Mouse (Mus musculus): ENCODE measurements around the gene Mpnd. TPM values are rescaled to one million over a fixed set of nuclear protein-coding genes. Genes with fewer than 3 reads are reported as not detected.

The Mpnd gene
- polyA plus RNA-seq, 1 experiment from 2014 or later = 115 TPM

DNA sequence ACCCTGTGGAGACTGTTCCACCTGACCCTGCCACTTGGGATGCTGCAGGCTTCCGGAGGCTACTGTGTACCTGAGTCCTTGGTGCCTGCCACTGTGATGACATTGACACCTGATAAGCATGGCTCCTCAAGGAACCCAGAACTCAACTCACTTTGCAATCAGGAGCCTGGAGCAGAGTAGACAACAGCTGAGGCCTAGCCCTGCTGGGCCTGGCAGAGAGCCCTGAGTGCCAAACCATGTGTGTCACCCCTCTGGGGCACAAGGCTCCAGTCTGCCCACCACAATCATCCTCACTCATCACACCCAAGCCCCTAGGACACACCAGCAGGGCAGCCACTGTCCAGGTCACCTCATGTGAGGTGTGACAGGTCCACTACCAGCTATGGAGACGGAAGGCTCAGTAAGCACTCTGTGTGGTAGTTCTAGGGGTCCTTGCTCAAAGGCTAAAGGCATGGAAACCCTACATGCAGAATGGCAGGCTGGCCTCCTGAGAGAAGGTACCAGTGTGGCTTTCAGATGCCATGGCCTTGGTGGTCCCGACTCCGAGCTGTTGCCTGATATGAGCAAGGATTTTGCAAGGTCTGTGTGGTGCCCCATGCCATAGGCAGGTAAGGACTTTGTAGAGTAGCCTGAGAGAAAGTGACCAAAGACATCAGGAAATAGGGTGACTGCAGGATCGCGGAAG is 15.0 kb downstream of the Mpnd start:
- no peak overlapping the region for H3K4me3 ChIP-seq (ENCODE audit: low read depth, low read length)
- 95% methylated on average over 6 of the region's 6 CpGs for WGBS
- no peak overlapping the region for H3K4me2 ChIP-seq (ENCODE audit: low read length)
- DNase-seq (ENCODE audit: low spot score) (no peak), ATAC-seq (replicated peaks; ENCODE audit: low FRiP score, low TSS enrichment, low read depth) (no peak)
- no peak overlapping the region for H3K27ac ChIP-seq (ENCODE audit: low read depth)
- no peaks in the 10 kb centered on the region for H3K4me1 ChIP-seq (replicated peaks; ENCODE audit: control insufficient read depth, insufficient read depth, low read length)
- H3K27me3 ChIP-seq (replicated peaks; ENCODE audit: control insufficient read depth, insufficient read depth, low read length) = no peaks in the 10 kb centered on the region
- peaks cover 52% of the 10 kb centered on the region for H3K36me3 ChIP-seq (ENCODE audit: control insufficient read depth, insufficient read depth, low read length)
- H3K9me3 ChIP-seq (ENCODE audit: control insufficient read depth, low read length) = no peaks in the 10 kb centered on the region
- H3K9ac ChIP-seq (ENCODE audit: low read length) = no peak overlapping the region

DNA sequence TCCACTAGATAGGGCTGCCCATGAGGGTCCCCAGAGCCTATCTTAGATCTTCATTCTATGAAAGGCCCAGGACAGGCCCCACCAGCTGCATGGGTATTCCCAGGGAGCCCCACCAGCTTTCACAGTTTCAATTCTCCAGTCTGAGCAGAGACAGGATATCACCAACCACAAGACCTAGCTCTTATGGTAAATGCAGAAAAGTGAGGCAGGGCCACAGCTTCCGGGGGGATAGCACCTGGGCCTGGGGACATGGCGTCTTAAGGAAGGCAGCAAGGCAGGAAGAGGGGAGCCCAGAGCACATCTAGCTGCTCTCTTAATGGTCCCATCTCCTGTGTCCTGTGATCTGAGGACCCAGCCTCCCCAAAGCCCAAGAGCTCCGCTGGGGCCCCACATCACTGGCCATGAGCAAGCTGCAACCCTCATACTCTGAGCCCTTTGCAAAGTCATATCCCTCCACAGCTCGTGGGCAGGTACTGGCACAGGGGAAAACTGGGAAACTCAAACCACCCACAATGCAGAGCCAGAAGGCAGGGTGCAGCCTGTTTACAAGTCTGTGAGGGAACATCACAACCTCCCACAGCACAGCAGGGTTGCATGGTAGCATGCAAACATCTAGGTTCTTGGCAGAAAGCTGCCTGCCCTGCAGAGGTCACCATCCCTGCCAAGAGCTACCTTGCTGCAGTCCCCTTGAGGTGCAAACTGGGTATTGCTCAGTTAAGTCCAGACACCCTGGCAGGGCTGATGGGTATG is 15.8 kb downstream of the Mpnd start:
- H3K4me1 ChIP-seq (replicated peaks; ENCODE audit: control insufficient read depth, insufficient read depth, low read length) = no peaks in the 10 kb centered on the region
- DNase-seq (ENCODE audit: low spot score) (no peak), ATAC-seq (replicated peaks; ENCODE audit: low FRiP score, low TSS enrichment, low read depth) (no peak)
- H3K4me3 ChIP-seq (ENCODE audit: low read depth, low read length) = no peak overlapping the region
- H3K27me3 ChIP-seq (replicated peaks; ENCODE audit: control insufficient read depth, insufficient read depth, low read length) = no peaks in the 10 kb centered on the region
- no peak overlapping the region for H3K9ac ChIP-seq (ENCODE audit: low read length)
- H3K9me3 ChIP-seq (ENCODE audit: control insufficient read depth, low read length) = no peaks in the 10 kb centered on the region
- WGBS = 71% methylated on average over 4 of the region's 4 CpGs
- no peak overlapping the region for H3K4me2 ChIP-seq (ENCODE audit: low read length)
- H3K27ac ChIP-seq (ENCODE audit: low read depth) = no peak overlapping the region
- peaks cover 44% of the 10 kb centered on the region for H3K36me3 ChIP-seq (ENCODE audit: control insufficient read depth, insufficient read depth, low read length)

DNA sequence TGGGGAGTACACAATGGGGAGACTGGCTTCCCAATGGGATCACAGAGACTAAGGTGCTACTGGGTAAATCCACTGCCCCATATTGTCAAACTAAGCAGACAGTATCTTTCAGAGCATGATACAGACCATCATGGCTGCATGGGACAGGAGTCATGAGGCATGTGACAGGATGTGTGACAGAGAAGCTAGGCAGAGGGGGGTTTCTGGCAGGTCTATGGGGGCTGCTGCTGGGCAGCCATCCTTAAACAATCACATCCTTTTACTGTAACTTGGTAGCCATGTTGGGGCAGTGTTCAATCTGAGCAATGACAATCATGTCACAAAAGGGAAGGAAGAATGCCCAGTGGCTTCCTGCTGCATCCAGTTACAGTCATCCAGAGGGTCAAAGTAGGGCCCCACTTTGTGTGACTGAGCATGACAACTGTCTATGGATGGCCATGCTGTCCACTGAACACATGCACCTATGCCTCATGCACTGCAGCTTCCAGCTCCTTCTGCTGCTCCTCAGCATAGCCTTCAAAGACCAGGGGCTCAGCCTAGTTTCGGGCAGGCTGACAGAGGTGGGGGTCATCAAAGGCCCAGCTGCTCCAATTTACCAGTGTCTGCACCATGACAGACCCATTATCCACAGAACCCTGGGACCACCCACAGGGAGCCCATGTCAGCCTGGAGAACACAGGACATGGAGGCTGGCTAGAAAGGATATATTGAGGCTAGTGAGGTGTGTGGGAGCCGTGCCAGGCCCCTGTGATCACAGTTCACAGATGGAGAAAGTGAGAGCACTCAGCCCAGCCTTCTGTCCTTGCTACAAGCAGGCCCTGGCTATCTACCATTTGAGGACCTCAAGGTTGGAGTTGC is 16.8 kb downstream of the Mpnd start:
- no peak for ATAC-seq (replicated peaks; ENCODE audit: low FRiP score, low TSS enrichment, low read depth)
- no peaks in the 10 kb centered on the region for H3K4me1 ChIP-seq (replicated peaks; ENCODE audit: control insufficient read depth, insufficient read depth, low read length)

DNA sequence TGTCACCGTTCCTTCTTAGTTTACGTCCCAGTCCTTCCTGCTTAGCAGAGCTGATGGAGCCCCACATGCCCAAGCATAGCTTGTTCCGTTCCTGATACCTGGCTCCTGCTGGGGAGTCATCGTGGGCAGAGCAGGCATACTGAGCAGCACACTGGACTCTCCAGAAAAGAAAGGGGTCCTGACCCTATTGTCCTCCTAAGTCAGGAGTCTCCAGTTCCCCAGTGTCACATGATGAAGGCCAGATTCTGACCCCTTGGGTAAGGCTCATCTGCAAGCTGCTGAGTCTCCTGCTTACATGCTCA is 17.4 kb downstream of the Mpnd start:
- DNase-seq (ENCODE audit: low spot score) (no peak), ATAC-seq (replicated peaks; ENCODE audit: low FRiP score, low TSS enrichment, low read depth) (no peak)
- Histone ChIP-seq H3K4me3 (ENCODE audit: low read depth, low read length) (no peak overlapping the region), H3K9ac (ENCODE audit: low read length) (no peak overlapping the region), H3K4me1 (replicated peaks; ENCODE audit: control insufficient read depth, insufficient read depth, low read length) (no peaks in the 10 kb centered on the region), H3K36me3 (ENCODE audit: control insufficient read depth, insufficient read depth, low read length) (peaks cover 35% of the 10 kb centered on the region), H3K27me3 (replicated peaks; ENCODE audit: control insufficient read depth, insufficient read depth, low read length) (no peaks in the 10 kb centered on the region), H3K27ac (ENCODE audit: low read depth) (no peak overlapping the region), H3K9me3 (ENCODE audit: control insufficient read depth, low read length) (no peaks in the 10 kb centered on the region), H3K4me2 (ENCODE audit: low read length) (no peak overlapping the region)
- 82% methylated on average over 4 of the region's 4 CpGs for WGBS

More for the DNA sequence above, 16.8 kb downstream of the Mpnd start:
- no peaks in the 10 kb centered on the region for H3K27me3 ChIP-seq (replicated peaks; ENCODE audit: control insufficient read depth, insufficient read depth, low read length)
- H3K4me2 ChIP-seq (ENCODE audit: low read length) = no peak overlapping the region
- no peak overlapping the region for H3K4me3 ChIP-seq (ENCODE audit: low read depth, low read length)
- no peak overlapping the region for H3K9ac ChIP-seq (ENCODE audit: low read length)
- 71% methylated on average over 2 of the region's 2 CpGs for WGBS
- no peak for DNase-seq (ENCODE audit: low spot score)
- H3K27ac ChIP-seq (ENCODE audit: low read depth) = no peak overlapping the region
- peaks cover 37% of the 10 kb centered on the region for H3K36me3 ChIP-seq (ENCODE audit: control insufficient read depth, insufficient read depth, low read length)
- H3K9me3 ChIP-seq (ENCODE audit: control insufficient read depth, low read length) = no peaks in the 10 kb centered on the region

DNA sequence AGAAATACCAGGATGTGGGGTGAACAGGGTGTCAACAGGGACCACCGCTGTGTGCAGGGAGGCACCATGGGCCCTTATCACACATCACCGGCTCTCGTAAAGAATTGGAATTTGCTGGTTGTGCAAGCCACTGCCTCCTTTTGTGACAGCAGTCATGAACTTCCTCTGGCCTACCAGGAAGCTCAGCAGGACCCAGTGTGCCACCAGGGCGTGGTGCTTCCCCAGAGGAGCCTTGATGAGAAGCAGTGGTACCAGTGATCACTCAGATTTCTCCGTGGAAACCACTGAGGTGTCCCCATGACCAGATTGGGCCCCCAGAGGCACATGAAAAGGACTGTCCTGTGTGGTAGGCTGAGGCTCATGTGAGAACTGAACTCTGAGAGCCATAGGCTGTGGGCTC is 17.9 kb downstream of the Mpnd start:
- no peak for DNase-seq (ENCODE audit: low spot score)

GRCm38 (mm10) chr17:56024476-56024875 is 19.0 kb downstream of the Mpnd start:
- Histone ChIP-seq H3K9me3 (ENCODE audit: control insufficient read depth, low read length) (no peaks in the 10 kb centered on the region), H3K27me3 (replicated peaks; ENCODE audit: control insufficient read depth, insufficient read depth, low read length) (no peaks in the 10 kb centered on the region), H3K4me2 (ENCODE audit: low read length) (no peak overlapping the region), H3K4me3 (ENCODE audit: low read depth, low read length) (no peak overlapping the region), H3K4me1 (replicated peaks; ENCODE audit: control insufficient read depth, insufficient read depth, low read length) (no peaks in the 10 kb centered on the region), H3K9ac (ENCODE audit: low read length) (no peak overlapping the region), H3K27ac (ENCODE audit: low read depth) (no peak overlapping the region), H3K36me3 (ENCODE audit: control insufficient read depth, insufficient read depth, low read length) (peaks cover 36% of the 10 kb centered on the region)
- WGBS = 57% methylated on average over 2 of the region's 2 CpGs
- no peak for DNase-seq (ENCODE audit: low spot score)
- ATAC-seq (replicated peaks; ENCODE audit: low FRiP score, low TSS enrichment, low read depth) = no peak

More for the DNA sequence above, 17.9 kb downstream of the Mpnd start:
- H3K9me3 ChIP-seq (ENCODE audit: control insufficient read depth, low read length) = no peaks in the 10 kb centered on the region
- peaks cover 35% of the 10 kb centered on the region for H3K36me3 ChIP-seq (ENCODE audit: control insufficient read depth, insufficient read depth, low read length)
- no peak overlapping the region for H3K4me2 ChIP-seq (ENCODE audit: low read length)
- H3K27ac ChIP-seq (ENCODE audit: low read depth) = no peak overlapping the region
- H3K4me3 ChIP-seq (ENCODE audit: low read depth, low read length) = no peak overlapping the region
- no peak overlapping the region for H3K9ac ChIP-seq (ENCODE audit: low read length)
- WGBS = 75% methylated on average over 5 of the region's 5 CpGs
- H3K27me3 ChIP-seq (replicated peaks; ENCODE audit: control insufficient read depth, insufficient read depth, low read length) = no peaks in the 10 kb centered on the region
- no peak for ATAC-seq (replicated peaks; ENCODE audit: low FRiP score, low TSS enrichment, low read depth)
- no peaks in the 10 kb centered on the region for H3K4me1 ChIP-seq (replicated peaks; ENCODE audit: control insufficient read depth, insufficient read depth, low read length)

DNA sequence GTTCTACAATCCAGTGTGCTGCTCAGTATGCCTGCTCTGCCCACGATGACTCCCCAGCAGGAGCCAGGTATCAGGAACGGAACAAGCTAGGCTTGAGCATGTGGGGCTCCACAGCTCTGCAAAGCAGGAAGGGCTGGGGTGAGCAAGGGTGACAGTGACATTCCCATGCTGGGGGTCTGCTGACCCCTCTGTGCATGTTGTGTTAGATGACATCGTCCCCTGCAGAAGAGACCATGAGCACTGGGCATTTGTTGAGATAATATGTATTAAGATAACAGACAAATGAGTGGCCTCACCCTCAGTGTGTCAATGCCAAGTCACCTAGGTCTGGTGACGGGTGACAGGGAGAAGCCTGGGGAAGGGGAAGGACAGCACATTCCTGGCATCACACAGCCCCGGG is 19.4 kb downstream of the Mpnd start:
- no peak overlapping the region for H3K4me3 ChIP-seq (ENCODE audit: low read depth, low read length)
- no peak overlapping the region for H3K27ac ChIP-seq (ENCODE audit: low read depth)
- DNase-seq (ENCODE audit: low spot score) = no peak
- H3K27me3 ChIP-seq (replicated peaks; ENCODE audit: control insufficient read depth, insufficient read depth, low read length) = no peaks in the 10 kb centered on the region
- no peak overlapping the region for H3K4me2 ChIP-seq (ENCODE audit: low read length)
- no peak for ATAC-seq (replicated peaks; ENCODE audit: low FRiP score, low TSS enrichment, low read depth)
- H3K9ac ChIP-seq (ENCODE audit: low read length) = no peak overlapping the region
- no peaks in the 10 kb centered on the region for H3K9me3 ChIP-seq (ENCODE audit: control insufficient read depth, low read length)
- 77% methylated on average over 5 of the region's 5 CpGs for WGBS
- peaks cover 34% of the 10 kb centered on the region for H3K36me3 ChIP-seq (ENCODE audit: control insufficient read depth, insufficient read depth, low read length)
- no peaks in the 10 kb centered on the region for H3K4me1 ChIP-seq (replicated peaks; ENCODE audit: control insufficient read depth, insufficient read depth, low read length)

DNA sequence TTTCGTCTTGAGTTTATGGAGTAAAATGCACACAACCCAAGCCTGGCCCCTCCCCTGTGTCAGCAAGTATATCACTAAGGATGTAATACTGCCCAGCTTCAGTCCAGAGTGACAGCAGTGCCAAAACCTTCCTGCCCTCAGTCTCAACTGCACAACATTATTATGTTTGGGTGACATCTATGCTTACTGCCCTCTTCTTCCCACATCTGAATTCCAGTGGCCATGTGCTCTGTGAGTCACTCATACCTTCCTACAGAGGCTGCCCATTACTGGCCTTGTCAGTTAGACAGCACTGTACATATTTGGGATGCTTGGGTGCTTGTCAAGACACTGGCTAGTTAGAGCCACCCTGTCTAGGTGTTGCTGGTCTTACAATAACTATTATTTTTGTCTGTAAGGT is 20.8 kb downstream of the Mpnd start:
- no peak overlapping the region for H3K9ac ChIP-seq (ENCODE audit: low read length)
- no peaks in the 10 kb centered on the region for H3K4me1 ChIP-seq (replicated peaks; ENCODE audit: control insufficient read depth, insufficient read depth, low read length)
- no peak for ATAC-seq (replicated peaks; ENCODE audit: low FRiP score, low TSS enrichment, low read depth)
- 83% methylated on average over 1 of the region's 1 CpGs for WGBS
- DNase-seq (ENCODE audit: low spot score) = no peak
- H3K27me3 ChIP-seq (replicated peaks; ENCODE audit: control insufficient read depth, insufficient read depth, low read length) = no peaks in the 10 kb centered on the region
- no peak overlapping the region for H3K27ac ChIP-seq (ENCODE audit: low read depth)
- no peaks in the 10 kb centered on the region for H3K9me3 ChIP-seq (ENCODE audit: control insufficient read depth, low read length)
- peaks cover 27% of the 10 kb centered on the region for H3K36me3 ChIP-seq (ENCODE audit: control insufficient read depth, insufficient read depth, low read length)
- H3K4me3 ChIP-seq (ENCODE audit: low read depth, low read length) = no peak overlapping the region
- no peak overlapping the region for H3K4me2 ChIP-seq (ENCODE audit: low read length)

Data from intestine, embryonic 14.5 days (tissue).